ENCODE assay signal across 11 mouse cellular contexts in genomic region chr17:11612801-11613531, GRCm38 (mm10).
A peak's percentile ranks its signal among the peaks of the same experiment; 100 is the strongest.
DNase-seq lines count a peak whose midpoint lies in the region; ATAC-seq and TF ChIP-seq lines count a peak whose summit lies in the region.
"Had no signal": no experiment of that assay in that cellular context is flagged by ENCODE, and none has a peak within 500 bp of the region (broad histone marks: within the 10 kb centered on the region; RNA-seq: fewer than 3 reads in every experiment).

No protein-coding gene starts in this region.

- H3K4me2 ChIP-seq in lung, embryonic 14.5 days, result peak overlapping the region; percentile 43
- peak overlapping the region; percentile 11; the same call in 1 of the 2 replicates for H3K4me2 ChIP-seq in stomach, embryonic 15.5 days

- peak; percentile 65 for ATAC-seq in lung, embryonic 14.5 days (ENCODE audit: insufficient read depth)
- ATAC-seq in stomach, embryonic 15.5 days (ENCODE audit: insufficient read depth, low FRiP score, low read depth), result no peak
- ATAC-seq in activated CD4-positive, CD25-positive, alpha-beta regulatory T cell, adult 4 months, result no peak
- ATAC-seq: liver, postnatal 0 days had no signal

- no peak overlapping the region for H3K27ac ChIP-seq in heart, embryonic 10.5 days
- H3K27ac ChIP-seq in lung, embryonic 14.5 days (ENCODE audit: low read depth), result no peak overlapping the region
- no peak overlapping the region for H3K27ac ChIP-seq in stomach, embryonic 15.5 days
- no peak overlapping the region for H3K27ac ChIP-seq in cerebellum, adult 2 months (ENCODE audit: insufficient read depth, low read length)
- H3K27ac ChIP-seq: heart, adult 2 months had no signal

- no peak overlapping the region for H3K4me3 ChIP-seq in heart, embryonic 10.5 days
- no peak overlapping the region for H3K4me3 ChIP-seq in lung, adult 2 months (replicated peaks; ENCODE audit: extremely low read depth, low read depth, low read length)
- H3K4me3 ChIP-seq in lung, embryonic 14.5 days (ENCODE audit: low read depth, low read length), result no peak overlapping the region
- H3K4me3 ChIP-seq in stomach, embryonic 15.5 days (replicated peaks), result no peak overlapping the region
- no peak overlapping the region for H3K4me3 ChIP-seq in cerebellum, adult 2 months (replicated peaks; ENCODE audit: insufficient read depth, low read depth, low read length)
- H3K4me3 ChIP-seq: heart, adult 2 months had no signal

- no peaks in the 10 kb centered on the region for H3K9me3 ChIP-seq in heart, embryonic 10.5 days
- H3K9me3 ChIP-seq in lung, embryonic 14.5 days (ENCODE audit: low read depth, low read length), result no peaks in the 10 kb centered on the region
- no peaks in the 10 kb centered on the region for H3K9me3 ChIP-seq in stomach, embryonic 15.5 days

- peaks cover 6% of the 10 kb centered on the region; the same call in 1 of the 2 replicates for H3K4me1 ChIP-seq in heart, embryonic 10.5 days
- H3K4me1 ChIP-seq in lung, adult 2 months (ENCODE audit: control insufficient read depth, insufficient read depth, low read length), result 0 out of 2 replicates have a peak, but pooled peaks cover 2% of the 10 kb centered on the region
- H3K4me1 ChIP-seq in lung, embryonic 14.5 days (ENCODE audit: insufficient read depth), result no peaks in the 10 kb centered on the region
- no peaks in the 10 kb centered on the region for H3K4me1 ChIP-seq in stomach, embryonic 15.5 days
- H3K4me1 ChIP-seq in cerebellum, adult 2 months (ENCODE audit: control insufficient read depth, insufficient read depth, low read length), result peaks cover 4% of the 10 kb centered on the region; the same call in 1 of the 2 replicates

- H3K9ac ChIP-seq in lung, embryonic 14.5 days, result no peak overlapping the region
- no peak overlapping the region for H3K9ac ChIP-seq in stomach, embryonic 15.5 days
- H3K9ac ChIP-seq: liver, postnatal 0 days had no signal

- TF ChIP-seq POLR2A in lung, adult 2 months (IDR thresholded peaks at IDR 0.05; ENCODE audit: borderline replicate concordance, extremely low read depth, low read depth, low read length), result no peak
- no peak for TF ChIP-seq POLR2A in cerebellum, adult 2 months (IDR thresholded peaks at IDR 0.05; ENCODE audit: borderline replicate concordance, insufficient read depth, low read length)

- peaks cover 26% of the 10 kb centered on the region for H3K27me3 ChIP-seq in heart, embryonic 10.5 days (ENCODE audit: insufficient read depth, poor library complexity, severe bottlenecking)
- H3K27me3 ChIP-seq in lung, embryonic 14.5 days (ENCODE audit: insufficient read depth, low read length), result no peaks in the 10 kb centered on the region
- no peaks in the 10 kb centered on the region for H3K27me3 ChIP-seq in stomach, embryonic 15.5 days (replicated peaks)
- H3K27me3 ChIP-seq in cerebellum, adult 2 months (ENCODE audit: control insufficient read depth, insufficient read depth, low read length), result no peaks in the 10 kb centered on the region

- H3K36me3 ChIP-seq in heart, embryonic 10.5 days, result no peaks in the 10 kb centered on the region
- H3K36me3 ChIP-seq in lung, embryonic 14.5 days (ENCODE audit: insufficient read depth), result no peaks in the 10 kb centered on the region
- H3K36me3 ChIP-seq in stomach, embryonic 15.5 days, result no peaks in the 10 kb centered on the region

- DNase-seq in heart, adult 11 months, result peak; percentile 89
- DNase-seq in heart, embryonic 10.5 days (ENCODE audit: low spot score), result no peak
- peak; percentile 17 to 30 for DNase-seq in lung, adult 18-20 months
- DNase-seq in lung, adult 2 months, result no peak
- DNase-seq in lung, embryonic 14.5 days, result peak; percentile 69
- no peak for DNase-seq in cerebellum, adult 2 months
- DNase-seq: cerebellum, adult 9-10 months; liver, postnatal 0 days had no signal

- no peak for TF ChIP-seq CTCF in lung, adult 2 months (IDR thresholded peaks at IDR 0.05; ENCODE audit: insufficient read depth, low read length)
- no peak for TF ChIP-seq CTCF in lung, embryonic 14.5 days (IDR thresholded peaks at IDR 0.05; ENCODE audit: low read depth)
- TF ChIP-seq CTCF in cerebellum, adult 2 months (IDR thresholded peaks at IDR 0.05; ENCODE audit: borderline replicate concordance, insufficient read depth, low read depth, low read length), result no peak

- 58% methylated on average over 21 of the region's 21 CpGs for WGBS in heart, embryonic 10.5 days
- WGBS in lung, adult 2 months, result 39% methylated on average over 21 of the region's 21 CpGs
- WGBS in lung, embryonic 14.5 days, result 35% methylated on average over 21 of the region's 21 CpGs
- 35% methylated on average over 21 of the region's 21 CpGs for WGBS in stomach, embryonic 15.5 days
- 81% methylated on average over 21 of the region's 21 CpGs for WGBS in cerebellum, adult 2 months

Comparison
In these comparisons a context has a peak if more than half of its experiments do, and no peak if none do; other contexts are left out.
1. DNase-seq: peak in heart, adult 11 months (single experiment), lung, adult 18-20 months (2 of 2) and lung, embryonic 14.5 days (single experiment); none in heart, embryonic 10.5 days (single experiment), lung, adult 2 months (single experiment) and cerebellum, adult 2 months (0 of 2).